Mouse (Mus musculus) hindbrain, embryonic 12.5 days (tissue): ENCODE measurements at regions not wholly inside any gene's neighbourhood (a gene's known extent, or its start where the extent isn't known, plus 50 kb on each side); places are given as distances from the start of the nearest gene placed in this dataset.

Experiments used
- ATAC-seq: fragments of 200-750 bp; cut with Nextera tagmentation; 2 replicates; pipeline ENCODE4 v1.8.0; 2017; ENCODE audit warnings: moderate TSS enrichment; ENCODE audit not compliant: low FRiP score
- H3K27ac ChIP-seq: fragments of 300-500 bp; sonication (generic); 2 replicates; pipeline ENCODE4 v1.5.1; 2016; ENCODE audit warnings: mild to moderate bottlenecking
- H3K27me3 ChIP-seq: fragments of 300-500 bp; sonication (generic); 2 replicates; pipeline ENCODE4 v1.6.1; 2016; ENCODE audit warnings: mild to moderate bottlenecking
- H3K36me3 ChIP-seq: fragments of 300-500 bp; sonication (generic); 2 replicates; pipeline ENCODE4 v1.6.1; 2016; ENCODE audit warnings: mild to moderate bottlenecking
- H3K4me1 ChIP-seq: fragments of 300-500 bp; sonication (generic); 2 replicates; pipeline ENCODE4 v1.6.1; 2016
- H3K4me2 ChIP-seq: fragments of 300-500 bp; sonication (generic); replicated peaks from 2 replicates; pipeline ENCODE4 v1.6.1; 2016; ENCODE audit warnings: mild to moderate bottlenecking
- H3K4me3 ChIP-seq: fragments of 300-500 bp; sonication (generic); 2 replicates; pipeline ENCODE4 v1.5.1; 2016; ENCODE audit warnings: mild to moderate bottlenecking
- H3K9ac ChIP-seq: fragments of 300-500 bp; sonication (generic); 2 replicates; pipeline ENCODE4 v1.6.1; 2016; ENCODE audit warnings: mild to moderate bottlenecking, moderate library complexity
- H3K9me3 ChIP-seq: fragments of 300-500 bp; sonication (generic); replicated peaks from 2 replicates; pipeline ENCODE4 v1.6.1; 2016; ENCODE audit warnings: mild to moderate bottlenecking
- WGBS: fragments of 180-500 bp; shearing (Covaris S2); methylation state at CpG from one replicate; pipeline ENCODE4 v1.1.7; 2016; 5-methylcytosine and 5-hydroxymethylcytosine counted together

DNA sequence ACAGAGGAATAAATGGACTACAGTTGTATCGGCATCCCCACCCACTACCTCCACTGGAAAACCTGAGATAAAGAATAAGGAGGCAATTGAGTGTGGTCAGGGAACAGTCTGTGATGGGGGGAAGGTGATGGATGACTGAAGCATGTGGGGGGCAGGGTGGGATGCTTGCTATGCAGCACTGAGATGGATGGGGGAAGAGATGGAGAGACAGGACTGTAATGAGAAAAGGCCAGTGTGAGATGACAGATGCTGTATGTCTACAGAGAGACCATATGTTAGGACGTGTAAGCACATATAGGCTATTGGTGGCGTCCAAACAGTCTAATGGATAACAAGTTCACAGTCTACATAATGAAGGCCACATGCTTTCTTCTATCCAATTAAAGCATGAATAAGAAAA lies 112.2 kb upstream of the Ccn2 start:
- no peak overlapping the region for H3K27ac ChIP-seq
- peak; percentile 46; the same call in 1 of the 2 replicates for ATAC-seq
- H3K9ac ChIP-seq: no peak overlapping the region
- H3K36me3 ChIP-seq: no peaks in the 10 kb centered on the region
- WGBS: 75% methylated on average over 3 of the region's 3 CpGs
- 0 out of 2 replicates have a peak, but pooled peaks cover 3% of the 10 kb centered on the region for H3K4me1 ChIP-seq
- H3K9me3 ChIP-seq: no peaks in the 10 kb centered on the region
- H3K4me3 ChIP-seq: no peak overlapping the region
- no peak overlapping the region for H3K4me2 ChIP-seq
- no peaks in the 10 kb centered on the region for H3K27me3 ChIP-seq

- no peak for ATAC-seq
- H3K36me3 ChIP-seq: no peaks in the 10 kb centered on the region
- no peaks in the 10 kb centered on the region for H3K9me3 ChIP-seq
- H3K4me3 ChIP-seq: no peak overlapping the region
- no peak overlapping the region for H3K4me2 ChIP-seq
- no peaks in the 10 kb centered on the region for H3K27me3 ChIP-seq
- no peak overlapping the region for H3K27ac ChIP-seq
- H3K9ac ChIP-seq: no peak overlapping the region
- WGBS: 43% methylated on average over 5 of the region's 5 CpGs
- H3K4me1 ChIP-seq: 0 out of 2 replicates have a peak, but pooled peaks cover 3% of the 10 kb centered on the region
Observed at GRCm38 (mm10) chr10:24484101-24484660, 111.1 kb upstream of the Ccn2 start.

- Histone ChIP-seq H3K27me3 (no peaks in the 10 kb centered on the region), H3K27ac (no peak overlapping the region), H3K4me2 (no peak overlapping the region), H3K4me3 (no peak overlapping the region), H3K9ac (no peak overlapping the region), H3K9me3 (no peaks in the 10 kb centered on the region), H3K4me1 (0 out of 2 replicates have a peak, but pooled peaks cover 3% of the 10 kb centered on the region), H3K36me3 (no peaks in the 10 kb centered on the region)
- no peak for ATAC-seq
- WGBS: 81% methylated on average over 5 of the region's 5 CpGs
Observed at GRCm38 (mm10) chr10:24485461-24485860, 109.8 kb upstream of the Ccn2 start.

GRCm38 (mm10) chr10:24486224-24486623 lies 109.0 kb upstream of the Ccn2 start:
- no peak for ATAC-seq
- WGBS: 96% methylated on average over 1 of the region's 1 CpGs
- H3K4me3 ChIP-seq: no peak overlapping the region
- H3K27me3 ChIP-seq: no peaks in the 10 kb centered on the region
- no peaks in the 10 kb centered on the region for H3K36me3 ChIP-seq
- no peak overlapping the region for H3K27ac ChIP-seq
- H3K4me2 ChIP-seq: no peak overlapping the region
- no peaks in the 10 kb centered on the region for H3K9me3 ChIP-seq
- H3K4me1 ChIP-seq: 0 out of 2 replicates have a peak, but pooled peaks cover 3% of the 10 kb centered on the region
- no peak overlapping the region for H3K9ac ChIP-seq

DNA sequence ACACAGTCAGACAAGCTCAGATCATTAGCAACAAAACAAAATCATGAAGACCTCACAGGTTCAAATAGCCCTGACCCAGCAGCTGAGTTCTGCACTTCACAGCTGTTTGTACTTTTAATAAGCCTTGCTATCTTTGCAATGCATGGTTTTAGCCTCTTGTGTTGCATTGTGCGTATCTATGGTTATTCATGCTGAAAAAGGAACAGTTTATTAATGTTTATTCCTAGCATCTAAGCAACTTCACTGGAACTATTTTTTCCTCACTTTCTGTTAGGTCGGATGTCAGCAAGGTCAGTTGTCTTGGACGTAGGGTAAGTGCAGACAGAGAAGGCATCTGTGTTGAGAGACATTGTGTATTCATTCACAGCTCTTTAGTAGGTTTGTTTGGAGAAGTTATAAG lies 107.3 kb upstream of the Ccn2 start:
- Histone ChIP-seq H3K9me3 (no peaks in the 10 kb centered on the region), H3K36me3 (no peaks in the 10 kb centered on the region), H3K4me3 (no peak overlapping the region), H3K9ac (no peak overlapping the region), H3K27me3 (no peaks in the 10 kb centered on the region), H3K27ac (no peak overlapping the region), H3K4me1 (no peaks in the 10 kb centered on the region), H3K4me2 (no peak overlapping the region)
- no peak for ATAC-seq
- WGBS: 79% methylated on average over 3 of the region's 3 CpGs

GRCm38 (mm10) chr10:24490432-24490831 lies 104.8 kb upstream of the Ccn2 start:
- Histone ChIP-seq H3K27me3 (no peaks in the 10 kb centered on the region), H3K36me3 (no peaks in the 10 kb centered on the region), H3K4me1 (no peaks in the 10 kb centered on the region), H3K4me3 (no peak overlapping the region), H3K9me3 (no peaks in the 10 kb centered on the region), H3K4me2 (no peak overlapping the region), H3K9ac (no peak overlapping the region), H3K27ac (no peak overlapping the region)
- no peak for ATAC-seq
- WGBS: 87% methylated on average over 2 of the region's 2 CpGs

- Histone ChIP-seq H3K4me2 (no peak overlapping the region), H3K9me3 (no peaks in the 10 kb centered on the region), H3K27ac (no peak overlapping the region), H3K36me3 (no peaks in the 10 kb centered on the region), H3K4me1 (no peaks in the 10 kb centered on the region), H3K27me3 (no peaks in the 10 kb centered on the region), H3K9ac (no peak overlapping the region), H3K4me3 (no peak overlapping the region)
- WGBS: 89% methylated on average over 3 of the region's 3 CpGs
- no peak for ATAC-seq
Observed at GRCm38 (mm10) chr10:24491848-24492247, 103.4 kb upstream of the Ccn2 start.

- 63% methylated on average over 4 of the region's 4 CpGs for WGBS
Observed at GRCm38 (mm10) chr10:24493392-24493791, 101.8 kb upstream of the Ccn2 start.

GRCm38 (mm10) chr10:24493936-24494335 lies 101.3 kb upstream of the Ccn2 start:
- WGBS: 72% methylated on average over 6 of the region's 6 CpGs
- no peak overlapping the region for H3K4me3 ChIP-seq

More at GRCm38 (mm10) chr10:24493392-24493791, 101.8 kb upstream of the Ccn2 start:
- Histone ChIP-seq H3K4me2 (no peak overlapping the region), H3K4me3 (no peak overlapping the region), H3K9me3 (no peaks in the 10 kb centered on the region), H3K27me3 (no peaks in the 10 kb centered on the region), H3K4me1 (no peaks in the 10 kb centered on the region), H3K9ac (no peak overlapping the region), H3K27ac (no peak overlapping the region), H3K36me3 (no peaks in the 10 kb centered on the region)
- ATAC-seq: no peak

GRCm38 (mm10) chr10:24519795-24520512 lies 75.3 kb upstream of the Ccn2 start:
- no peak overlapping the region for H3K27ac ChIP-seq
- H3K27me3 ChIP-seq: no peaks in the 10 kb centered on the region
- H3K9me3 ChIP-seq: no peaks in the 10 kb centered on the region
- no peak overlapping the region for H3K4me2 ChIP-seq
- no peak overlapping the region for H3K9ac ChIP-seq
- ATAC-seq: no peak
- no peak overlapping the region for H3K4me3 ChIP-seq
- H3K4me1 ChIP-seq: no peaks in the 10 kb centered on the region
- WGBS: 86% methylated on average over 11 of the region's 11 CpGs
- no peaks in the 10 kb centered on the region for H3K36me3 ChIP-seq

More at GRCm38 (mm10) chr10:24493936-24494335, 101.3 kb upstream of the Ccn2 start:
- Histone ChIP-seq H3K9ac (no peak overlapping the region), H3K4me1 (no peaks in the 10 kb centered on the region), H3K4me2 (no peak overlapping the region), H3K36me3 (no peaks in the 10 kb centered on the region), H3K27ac (no peak overlapping the region), H3K27me3 (no peaks in the 10 kb centered on the region), H3K9me3 (no peaks in the 10 kb centered on the region)
- no peak for ATAC-seq

- Histone ChIP-seq H3K27ac (no peak overlapping the region), H3K36me3 (no peaks in the 10 kb centered on the region), H3K4me2 (no peak overlapping the region), H3K27me3 (no peaks in the 10 kb centered on the region), H3K9ac (no peak overlapping the region), H3K9me3 (no peaks in the 10 kb centered on the region), H3K4me3 (no peak overlapping the region), H3K4me1 (no peaks in the 10 kb centered on the region)
- ATAC-seq: no peak
- WGBS: 86% methylated on average over 3 of the region's 3 CpGs
Observed at GRCm38 (mm10) chr10:24520515-24520914, 74.7 kb upstream of the Ccn2 start.

GRCm38 (mm10) chr10:24532776-24533175 lies 62.5 kb upstream of the Ccn2 start:
- Histone ChIP-seq H3K9ac (no peak overlapping the region), H3K4me1 (no peaks in the 10 kb centered on the region), H3K27ac (no peak overlapping the region), H3K27me3 (no peaks in the 10 kb centered on the region), H3K4me2 (no peak overlapping the region), H3K4me3 (no peak overlapping the region), H3K9me3 (no peaks in the 10 kb centered on the region), H3K36me3 (no peaks in the 10 kb centered on the region)
- ATAC-seq: no peak
- 89% methylated on average over 2 of the region's 2 CpGs for WGBS

DNA sequence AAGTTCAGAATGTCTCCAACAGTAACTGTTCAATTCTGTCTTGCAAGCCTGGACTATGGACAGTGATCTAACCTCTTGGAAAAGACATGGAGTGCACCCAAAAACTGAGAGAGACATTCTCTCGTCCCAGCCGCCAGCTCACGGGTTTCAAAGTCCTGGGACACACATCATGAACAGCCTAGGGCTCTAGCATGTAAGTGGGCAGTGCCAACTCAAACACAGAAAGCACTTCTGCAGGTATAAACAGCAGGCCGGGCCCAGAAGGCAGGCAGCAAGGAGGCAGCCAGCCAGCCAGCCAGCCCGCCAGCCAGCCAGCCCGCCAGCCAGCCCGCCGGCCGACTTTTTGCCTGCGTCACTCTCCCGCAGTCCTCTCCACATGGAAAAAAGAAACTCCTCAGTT lies 60.3 kb upstream of the Ccn2 start:
- H3K27ac ChIP-seq: no peak overlapping the region
- no peaks in the 10 kb centered on the region for H3K27me3 ChIP-seq
- no peaks in the 10 kb centered on the region for H3K36me3 ChIP-seq
- ATAC-seq: no peak
- no peak overlapping the region for H3K9ac ChIP-seq
- H3K4me2 ChIP-seq: no peak overlapping the region
- no peaks in the 10 kb centered on the region for H3K4me1 ChIP-seq
- H3K4me3 ChIP-seq: no peak overlapping the region
- 94% methylated on average over 11 of the region's 11 CpGs for WGBS
- no peaks in the 10 kb centered on the region for H3K9me3 ChIP-seq
